Mouse (Mus musculus) hindlimb bud, embryonic 11.5 days (tissue): ENCODE data around the gene Ptpre.
"Not testable (repeated sequence)": the region's sequence is repeated elsewhere in the genome, so short reads cannot be mapped to it uniquely, and the experiment has no call there.

Experiments
- DNase-seq: peaks from one replicate; pipeline ENCODE4 v3.0.0-alpha.2; 2012; ENCODE audit warnings: low read depth, low spot score; ENCODE audit errors: extremely low spot score

Gene Ptpre

DNA sequence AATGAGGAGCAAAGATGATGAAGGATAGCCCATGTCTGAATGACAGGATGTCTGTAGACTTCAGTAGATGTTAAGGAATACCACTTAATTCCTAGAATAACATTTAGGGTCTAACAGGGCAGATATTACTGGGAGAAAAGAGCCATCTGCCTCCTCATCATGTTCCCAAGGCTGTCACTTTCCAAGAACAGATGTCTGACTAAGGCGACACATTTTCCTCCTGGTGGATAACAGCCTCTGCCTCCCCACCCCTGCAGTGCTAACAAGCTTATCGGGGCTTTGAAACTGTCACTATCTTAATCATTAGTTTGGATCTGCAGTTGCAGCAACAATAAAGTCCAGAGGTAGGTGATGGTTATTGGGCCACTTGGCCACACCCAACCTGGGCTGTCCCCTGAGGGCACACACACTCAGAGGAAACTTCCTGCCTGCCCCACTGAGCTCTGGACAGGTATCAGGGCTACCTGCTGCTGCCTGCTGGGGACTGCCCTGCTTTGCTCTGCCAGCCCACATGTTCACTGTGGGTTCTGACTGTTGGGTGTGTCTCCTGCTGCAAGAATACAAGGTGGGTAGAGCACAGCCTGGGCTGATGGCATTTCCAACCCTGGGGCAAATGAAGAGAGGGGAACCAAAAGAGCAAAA is 2.6 kb upstream of the Ptpre start:
- no peak for DNase-seq

- DNase-seq = no peak
These were observed 1.4 kb upstream of the Ptpre start for GRCm38 (mm10) chr7:135535908-135536307.

GRCm38 (mm10) chr7:135537948-135538741 is 864 bp downstream of the Ptpre start:
- DNase-seq = no peak

DNA sequence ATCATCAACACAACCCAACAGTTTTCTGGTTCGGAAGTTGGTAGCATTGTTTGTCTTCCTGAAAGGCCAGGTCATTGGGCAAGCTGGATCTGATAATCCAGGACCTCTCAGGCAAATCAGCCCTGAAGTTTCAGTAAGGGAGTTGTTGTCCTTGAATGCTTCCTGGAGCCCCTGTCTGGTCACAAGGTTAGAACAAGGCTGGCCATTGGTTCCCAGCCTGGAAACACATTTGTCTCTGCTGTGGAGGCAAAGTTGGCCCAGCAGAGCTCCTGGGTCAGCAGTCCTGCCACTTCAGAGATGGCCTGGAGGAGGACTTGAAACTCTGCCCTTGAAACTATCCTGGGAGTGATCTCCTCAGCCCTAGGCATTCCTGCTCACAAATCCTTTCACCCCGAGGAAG is 2.1 kb downstream of the Ptpre start:
- DNase-seq = no peak

DNA sequence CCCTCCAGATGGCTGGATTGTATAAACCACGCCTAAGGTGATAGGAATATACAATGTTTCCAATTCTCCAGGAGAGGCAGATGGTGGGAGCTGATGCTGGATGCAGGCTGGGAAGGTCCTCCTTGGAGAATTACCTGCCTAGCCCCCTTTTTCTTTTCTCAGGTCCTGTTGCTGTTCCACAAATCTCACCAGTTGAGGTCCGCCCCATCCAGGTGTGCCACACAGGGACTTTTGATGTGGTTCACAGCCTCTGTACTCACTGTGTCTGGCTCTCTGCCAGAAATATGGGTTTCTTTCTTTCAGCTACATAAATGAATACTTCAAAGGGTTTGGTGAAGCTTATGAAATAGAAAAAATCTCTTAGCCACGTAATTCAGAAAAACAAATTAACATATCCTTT is 5.0 kb downstream of the Ptpre start:
- no peak for DNase-seq

DNA sequence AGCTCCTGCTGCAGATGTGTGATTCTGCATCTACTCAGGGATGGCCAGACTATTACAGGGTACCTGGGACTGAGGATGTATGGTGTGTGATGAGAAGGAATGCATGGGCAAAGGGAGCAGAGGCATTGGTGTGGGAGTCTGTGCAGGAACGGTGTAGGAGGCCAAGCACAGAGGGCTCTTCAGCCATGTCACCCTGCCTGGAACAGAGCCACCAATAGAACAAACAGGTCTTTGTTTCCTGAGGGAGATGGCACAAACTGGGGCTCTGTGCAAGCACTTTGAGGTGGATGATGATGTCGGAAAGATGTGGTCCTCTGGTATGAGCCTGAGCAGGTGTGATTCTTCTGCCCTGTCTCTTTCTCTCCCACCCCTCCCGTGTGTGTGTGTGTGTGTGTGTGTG is 5.8 kb downstream of the Ptpre start:
- DNase-seq = no peak

- no peak for DNase-seq
These were observed 7.0 kb downstream of the Ptpre start for GRCm38 (mm10) chr7:135544321-135544720.

DNA sequence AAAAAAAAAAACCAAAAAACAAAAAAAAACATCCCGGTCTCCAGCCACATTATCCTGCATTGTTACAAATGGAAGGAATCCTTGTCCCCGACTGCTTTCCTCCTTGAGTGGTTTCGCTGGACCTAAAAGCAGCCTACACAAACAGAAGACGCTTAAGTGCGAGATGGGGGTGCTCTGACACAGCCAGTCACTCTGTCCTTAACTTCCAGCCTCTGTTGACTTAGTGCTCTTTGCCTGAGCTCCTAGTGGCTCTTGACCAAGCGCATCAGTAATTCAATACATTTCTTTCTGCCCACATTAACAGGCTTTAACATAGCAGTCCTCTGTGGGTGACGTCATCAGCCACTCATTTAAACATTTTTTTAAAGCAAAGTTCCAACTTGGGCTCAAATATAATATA is 8.7 kb downstream of the Ptpre start:
- no peak for DNase-seq

DNA sequence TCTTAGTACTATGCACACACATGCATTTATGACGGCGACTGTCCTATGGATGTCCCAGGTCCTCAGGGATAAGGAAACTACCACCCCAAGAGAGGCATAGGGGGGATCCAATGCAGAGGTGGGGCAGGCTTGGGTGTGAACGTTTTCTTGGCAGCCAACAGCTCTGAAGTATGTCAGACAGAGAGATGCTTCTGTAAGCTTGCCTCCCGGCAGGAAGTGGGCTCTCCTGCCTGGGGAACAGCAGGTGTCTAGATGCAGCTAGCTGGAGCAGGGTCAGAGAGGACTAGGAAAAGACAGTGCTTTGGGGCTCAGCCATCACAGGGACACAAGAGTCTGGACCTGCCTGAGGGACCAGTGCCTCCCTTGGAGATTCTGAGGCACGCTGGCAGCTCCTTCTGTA is 9.2 kb downstream of the Ptpre start:
- DNase-seq = no peak

GRCm38 (mm10) chr7:135548434-135548833 is 11.2 kb downstream of the Ptpre start:
- no peak for DNase-seq

- no peak for DNase-seq
These were observed 14.3 kb downstream of the Ptpre start for GRCm38 (mm10) chr7:135551547-135551946.

DNA sequence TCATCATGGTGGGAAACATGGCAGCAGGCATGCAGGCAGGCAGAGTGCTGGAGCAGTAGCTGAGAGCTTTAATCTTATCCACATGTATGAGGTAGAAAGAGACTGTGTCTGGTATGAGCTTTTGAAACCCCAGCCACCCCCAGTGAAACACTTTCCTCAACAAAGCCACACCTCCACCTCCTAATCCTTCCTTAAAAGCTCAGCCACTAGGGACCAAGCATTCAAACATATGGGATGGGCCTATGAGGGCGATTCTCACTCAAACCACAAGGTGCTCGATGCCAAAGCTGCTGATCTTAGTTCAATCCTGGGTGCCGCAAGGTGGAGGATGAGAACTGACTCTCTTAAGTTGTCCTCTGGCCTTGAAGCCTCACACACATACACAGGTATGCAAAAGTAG is 16.3 kb downstream of the Ptpre start:
- DNase-seq = no peak

- no peak for DNase-seq
These were observed 19.6 kb downstream of the Ptpre start for GRCm38 (mm10) chr7:135556663-135557402.

DNA sequence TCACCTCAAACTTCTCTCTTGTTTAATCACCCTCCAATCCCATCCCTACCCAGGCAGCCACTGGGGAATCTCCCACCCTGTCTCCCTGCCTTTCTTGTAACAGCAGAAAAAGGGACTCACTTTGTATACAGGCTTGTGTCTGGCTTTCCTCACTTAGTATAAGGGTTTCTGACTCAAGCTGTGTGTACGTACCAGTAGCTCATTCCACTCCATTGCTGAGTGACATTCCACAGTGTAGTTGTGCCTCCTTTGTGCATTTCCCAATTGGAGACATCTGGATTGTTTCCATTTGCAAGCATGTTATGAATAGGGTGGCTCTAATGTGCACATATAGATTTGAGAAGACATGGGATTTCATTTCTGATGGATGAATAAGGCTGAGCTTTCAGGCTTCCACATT is 23.0 kb downstream of the Ptpre start:
- no peak for DNase-seq

DNA sequence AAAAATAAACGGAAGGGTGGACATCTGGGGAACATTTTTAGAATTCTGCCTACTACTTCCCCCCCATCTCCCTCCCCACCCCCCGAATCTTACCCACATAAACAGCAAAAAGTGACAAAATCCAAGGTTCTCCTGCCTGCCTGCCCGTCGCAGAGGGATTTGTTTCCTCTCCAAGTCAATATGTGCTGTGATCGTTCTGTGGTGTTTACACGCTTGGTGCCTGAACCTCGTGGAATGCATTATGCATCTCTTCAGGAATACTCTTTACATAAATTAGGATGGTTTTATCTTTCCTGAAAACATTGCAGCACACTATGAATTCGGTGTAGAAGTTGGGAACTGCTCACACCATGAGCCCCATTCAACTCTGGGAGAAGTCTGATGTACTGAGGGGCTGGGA is 26.7 kb downstream of the Ptpre start:
- DNase-seq = no peak

DNA sequence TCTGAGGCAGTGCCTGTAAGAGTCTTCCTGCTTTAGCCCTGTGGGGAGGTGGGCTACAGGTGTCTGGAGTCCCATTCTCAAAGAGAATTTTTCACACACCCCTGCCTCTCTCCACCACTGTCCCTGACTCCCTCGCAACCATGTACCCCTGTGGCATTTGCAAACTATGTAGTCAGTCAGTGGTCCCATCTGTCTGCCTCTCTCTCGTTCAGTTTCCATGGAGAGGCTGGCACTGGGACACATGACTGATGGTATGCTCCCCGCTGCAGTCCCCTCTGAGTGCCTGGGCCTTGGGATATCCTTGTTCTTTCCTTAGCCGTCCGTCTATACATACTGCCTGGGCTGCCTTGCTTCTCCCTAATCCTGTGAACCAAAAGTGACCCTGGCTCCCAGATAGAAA is 28.7 kb downstream of the Ptpre start:
- DNase-seq = no peak

GRCm38 (mm10) chr7:135567582-135567981 is 30.3 kb downstream of the Ptpre start:
- DNase-seq = no peak

DNA sequence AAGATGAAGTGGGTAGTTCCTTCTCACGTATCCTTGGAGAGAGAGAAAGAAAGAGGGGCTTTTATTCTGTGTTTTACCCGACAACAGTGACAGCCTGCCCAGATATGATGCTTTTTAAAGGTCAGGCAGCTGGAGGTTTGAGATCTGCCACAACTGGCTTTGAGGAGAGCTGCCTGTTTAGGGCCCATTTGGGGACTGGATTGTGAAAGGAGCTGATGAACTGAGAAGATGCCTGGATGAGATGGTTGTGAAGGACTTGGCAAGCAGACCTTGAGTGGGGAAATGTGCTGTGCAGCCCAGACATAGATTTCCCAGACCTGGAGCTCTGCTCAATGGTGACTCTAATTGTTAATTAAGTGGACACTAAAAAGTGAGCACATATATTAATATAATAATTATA is 31.3 kb downstream of the Ptpre start:
- DNase-seq = no peak

- no peak for DNase-seq
These were observed 34.1 kb downstream of the Ptpre start for GRCm38 (mm10) chr7:135571392-135571791.

- DNase-seq = no peak
These were observed 34.8 kb downstream of the Ptpre start for GRCm38 (mm10) chr7:135571951-135572559.

GRCm38 (mm10) chr7:135575319-135576069 is 38.2 kb downstream of the Ptpre start:
- DNase-seq = not testable (repeated sequence)
